Mouse (Mus musculus) heart, embryonic 11.5 days (tissue): ENCODE results near the gene Hpse. TPM values are rescaled to one million over a fixed set of nuclear protein-coding genes. Genes with fewer than 3 reads are reported as not detected.

Experiments
- ATAC-seq: fragments of 200-750 bp; cut with Nextera tagmentation; replicated peaks from 2 replicates; pipeline ENCODE4 v1.8.0; 2017; ENCODE audit warnings: moderate library complexity; ENCODE audit not compliant: insufficient number of reproducible peaks, low FRiP score, low TSS enrichment
- H3K27ac ChIP-seq: fragments of 300-500 bp; sonication (generic); 2 replicates; pipeline ENCODE4 v1.5.1; 2014; ENCODE audit warnings: mild to moderate bottlenecking, low read depth, low read length
- H3K27me3 ChIP-seq: fragments of 300-500 bp; sonication (generic); 2 replicates; pipeline ENCODE4 v1.6.1; 2014; ENCODE audit warnings: mild to moderate bottlenecking, low read length, mixed read lengths; ENCODE audit not compliant: control insufficient read depth, insufficient read depth
- H3K36me3 ChIP-seq: fragments of 300-500 bp; sonication (generic); 2 replicates; pipeline ENCODE4 v1.6.1; 2014; ENCODE audit warnings: mild to moderate bottlenecking, low read length, moderate library complexity, mixed read lengths; ENCODE audit not compliant: control insufficient read depth, insufficient read depth
- H3K4me1 ChIP-seq: fragments of 300-500 bp; sonication (generic); 2 replicates; pipeline ENCODE4 v1.6.1; 2014; ENCODE audit warnings: low read length; ENCODE audit not compliant: control insufficient read depth, insufficient read depth
- H3K4me2 ChIP-seq: fragments of 300-500 bp; sonication (generic); 2 replicates; pipeline ENCODE4 v1.6.1; 2014; ENCODE audit warnings: mild to moderate bottlenecking, moderate library complexity
- H3K4me3 ChIP-seq: fragments of 300-500 bp; sonication (generic); 2 replicates; pipeline ENCODE4 v1.5.1; 2014; ENCODE audit warnings: low read depth, low read length
- H3K9ac ChIP-seq: fragments of 300-500 bp; sonication (generic); 2 replicates; pipeline ENCODE4 v1.6.1; 2014; ENCODE audit warnings: mild to moderate bottlenecking, low read depth, low read length, moderate library complexity
- H3K9me3 ChIP-seq: fragments of 300-500 bp; sonication (generic); replicated peaks from 2 replicates; pipeline ENCODE4 v1.6.1; 2016; ENCODE audit warnings: low read length; ENCODE audit not compliant: control insufficient read depth
- WGBS: fragments of 180-500 bp; shearing (Covaris S2); extraction: QIAGEN DNeasy Blood & Tissue Kit; methylation state at CpG from one replicate; pipeline ENCODE4 v1.1.7; 2014; ENCODE audit not compliant: insufficient replicate concordance; 5-methylcytosine and 5-hydroxymethylcytosine counted together
- polyA plus RNA-seq: library from polyadenylated mRNA; unstranded; fragments of >200 nt; fragmentation: Nextera tagmentation; extraction: Ambion mirVana; gene quantifications from 2 replicates; pipeline ENCODE4 v1.2.1, GENCODE M21; 2014

Hpse gene
- polyA plus RNA-seq, 1 experiment from 2014 or later, result 1.1 TPM

GRCm38 (mm10) chr5:100706675-100707074 is 12.8 kb downstream of the Hpse start:
- no peak for ATAC-seq
- Histone ChIP-seq H3K9me3 (no peaks in the 10 kb centered on the region), H3K4me2 (no peak overlapping the region), H3K27ac (no peak overlapping the region), H3K9ac (no peak overlapping the region), H3K27me3 (no peaks in the 10 kb centered on the region), H3K4me3 (no peak overlapping the region), H3K4me1 (no peaks in the 10 kb centered on the region), H3K36me3 (no peaks in the 10 kb centered on the region)
- 63% methylated on average over 8 of the region's 8 CpGs for WGBS

- Histone ChIP-seq H3K9me3 (no peaks in the 10 kb centered on the region), H3K4me1 (no peaks in the 10 kb centered on the region), H3K4me3 (no peak overlapping the region), H3K36me3 (no peaks in the 10 kb centered on the region), H3K27me3 (no peaks in the 10 kb centered on the region), H3K27ac (no peak overlapping the region), H3K4me2 (no peak overlapping the region), H3K9ac (no peak overlapping the region)
- no peak for ATAC-seq
- 95% methylated on average over 2 of the region's 2 CpGs for WGBS
Measured at GRCm38 (mm10) chr5:100704272-100704671, 15.2 kb downstream of the Hpse start.

GRCm38 (mm10) chr5:100702325-100702724 is 17.2 kb downstream of the Hpse start:
- no peak for ATAC-seq
- no peaks in the 10 kb centered on the region for H3K9me3 ChIP-seq
- H3K4me1 ChIP-seq, result no peaks in the 10 kb centered on the region
- H3K27ac ChIP-seq, result no peak overlapping the region
- no peaks in the 10 kb centered on the region for H3K36me3 ChIP-seq
- no peak overlapping the region for H3K4me3 ChIP-seq
- no peak overlapping the region for H3K4me2 ChIP-seq
- H3K9ac ChIP-seq, result no peak overlapping the region
- H3K27me3 ChIP-seq, result no peaks in the 10 kb centered on the region
- 84% methylated on average over 3 of the region's 3 CpGs for WGBS

- Histone ChIP-seq H3K27ac (no peak overlapping the region), H3K27me3 (no peaks in the 10 kb centered on the region), H3K9me3 (no peaks in the 10 kb centered on the region), H3K4me1 (no peaks in the 10 kb centered on the region), H3K36me3 (no peaks in the 10 kb centered on the region), H3K4me3 (no peak overlapping the region), H3K4me2 (no peak overlapping the region), H3K9ac (no peak overlapping the region)
- ATAC-seq, result no peak
- 82% methylated on average over 13 of the region's 13 CpGs for WGBS
Measured at GRCm38 (mm10) chr5:100700861-100701620, 18.5 kb downstream of the Hpse start.

- no peaks in the 10 kb centered on the region for H3K9me3 ChIP-seq
- ATAC-seq, result no peak
- H3K4me3 ChIP-seq, result no peak overlapping the region
- no peak overlapping the region for H3K4me2 ChIP-seq
- no peak overlapping the region for H3K9ac ChIP-seq
- H3K27me3 ChIP-seq, result no peaks in the 10 kb centered on the region
- no peaks in the 10 kb centered on the region for H3K4me1 ChIP-seq
- H3K27ac ChIP-seq, result no peak overlapping the region
- H3K36me3 ChIP-seq, result no peaks in the 10 kb centered on the region
- 15% methylated on average over 2 of the region's 2 CpGs for WGBS
Measured at GRCm38 (mm10) chr5:100697886-100698285, 21.6 kb downstream of the Hpse start.

GRCm38 (mm10) chr5:100697398-100697797 is 22.1 kb downstream of the Hpse start:
- Histone ChIP-seq H3K9me3 (no peaks in the 10 kb centered on the region), H3K36me3 (no peaks in the 10 kb centered on the region), H3K9ac (no peak overlapping the region), H3K4me1 (no peaks in the 10 kb centered on the region), H3K4me3 (no peak overlapping the region), H3K27ac (no peak overlapping the region), H3K27me3 (no peaks in the 10 kb centered on the region), H3K4me2 (no peak overlapping the region)
- 74% methylated on average over 2 of the region's 2 CpGs for WGBS
- ATAC-seq, result no peak

- H3K36me3 ChIP-seq, result no peaks in the 10 kb centered on the region
- no peaks in the 10 kb centered on the region for H3K9me3 ChIP-seq
- 58% methylated on average over 4 of the region's 4 CpGs for WGBS
- no peaks in the 10 kb centered on the region for H3K27me3 ChIP-seq
- no peak for ATAC-seq
- no peaks in the 10 kb centered on the region for H3K4me1 ChIP-seq
- H3K4me2 ChIP-seq, result no peak overlapping the region
- H3K27ac ChIP-seq, result no peak overlapping the region
- no peak overlapping the region for H3K4me3 ChIP-seq
- no peak overlapping the region for H3K9ac ChIP-seq
Measured at GRCm38 (mm10) chr5:100685631-100686030, 33.9 kb downstream of the Hpse start.

GRCm38 (mm10) chr5:100680542-100680933 is 39.0 kb downstream of the Hpse start:
- Histone ChIP-seq H3K9me3 (no peaks in the 10 kb centered on the region), H3K4me2 (no peak overlapping the region), H3K27ac (no peak overlapping the region), H3K4me3 (no peak overlapping the region), H3K36me3 (no peaks in the 10 kb centered on the region), H3K9ac (no peak overlapping the region), H3K27me3 (no peaks in the 10 kb centered on the region; the same call in 1 of the 2 replicates), H3K4me1 (no peaks in the 10 kb centered on the region)
- WGBS, result 74% methylated on average over 6 of the region's 6 CpGs
- ATAC-seq, result no peak

- no peak overlapping the region for H3K4me2 ChIP-seq
- no peak overlapping the region for H3K4me3 ChIP-seq
- H3K27ac ChIP-seq, result no peak overlapping the region
- no peaks in the 10 kb centered on the region; the same call in 1 of the 2 replicates for H3K27me3 ChIP-seq
- no peaks in the 10 kb centered on the region for H3K4me1 ChIP-seq
- no peak overlapping the region for H3K9ac ChIP-seq
- 69% methylated on average over 18 of the region's 18 CpGs for WGBS
- no peaks in the 10 kb centered on the region for H3K36me3 ChIP-seq
- no peaks in the 10 kb centered on the region for H3K9me3 ChIP-seq
- ATAC-seq, result no peak
Measured at GRCm38 (mm10) chr5:100679911-100680541, 39.5 kb downstream of the Hpse start.
